Mouse (Mus musculus) lung, embryonic 15.5 days (tissue): ENCODE data around the gene Rassf4. TPM values are rescaled to one million over a fixed set of nuclear protein-coding genes. Genes with fewer than 3 reads are reported as not detected.

ENCODE experiments used
- ATAC-seq: fragments of 200-750 bp; cut with Nextera tagmentation; 2 replicates; pipeline ENCODE4 v1.8.0; 2017; ENCODE audit warnings: moderate number of reproducible peaks, borderline replicate concordance; ENCODE audit not compliant: low FRiP score, low TSS enrichment; ENCODE audit errors: extremely low read depth
- H3K27ac ChIP-seq: fragments of 300-500 bp; sonication (generic); 2 replicates; pipeline ENCODE4 v1.5.1; 2015; ENCODE audit warnings: moderate library complexity, mild to moderate bottlenecking, inconsistent platforms
- H3K27me3 ChIP-seq: fragments of 300-500 bp; sonication (generic); 2 replicates; pipeline ENCODE4 v1.6.1; 2015; ENCODE audit warnings: inconsistent platforms
- H3K36me3 ChIP-seq: fragments of 300-500 bp; sonication (generic); 2 replicates; pipeline ENCODE4 v1.6.1; 2015; ENCODE audit warnings: inconsistent platforms
- H3K4me1 ChIP-seq: fragments of 300-500 bp; sonication (generic); 2 replicates; pipeline ENCODE4 v1.6.1; 2015; ENCODE audit warnings: inconsistent platforms
- H3K4me2 ChIP-seq: fragments of 300-500 bp; sonication (generic); 2 replicates; pipeline ENCODE4 v1.6.1; 2015; ENCODE audit warnings: inconsistent platforms, mild to moderate bottlenecking, moderate library complexity
- H3K4me3 ChIP-seq: fragments of 300-500 bp; sonication (generic); 2 replicates; pipeline ENCODE4 v1.5.1; 2015; ENCODE audit warnings: mild to moderate bottlenecking, inconsistent platforms
- H3K9ac ChIP-seq: fragments of 300-500 bp; sonication (generic); 2 replicates; pipeline ENCODE4 v1.6.1; 2015; ENCODE audit warnings: inconsistent platforms
- H3K9me3 ChIP-seq: fragments of 300-500 bp; sonication (generic); 2 replicates; pipeline ENCODE4 v1.6.1; 2016; ENCODE audit warnings: inconsistent platforms
- WGBS: fragments of 180-500 bp; shearing (Covaris S2); methylation state at CpG from one replicate; pipeline ENCODE4 v1.1.7; 2015; 5-methylcytosine and 5-hydroxymethylcytosine counted together
- polyA plus RNA-seq: library from polyadenylated mRNA; unstranded; fragments of >200 nt; fragmentation: Nextera tagmentation; extraction: Ambion mirVana; gene quantifications from 2 replicates; pipeline ENCODE4 v1.2.1, GENCODE M21; 2015

Gene Rassf4
- polyA plus RNA-seq, 1 experiment from 2014 or later = 6.0 TPM

DNA sequence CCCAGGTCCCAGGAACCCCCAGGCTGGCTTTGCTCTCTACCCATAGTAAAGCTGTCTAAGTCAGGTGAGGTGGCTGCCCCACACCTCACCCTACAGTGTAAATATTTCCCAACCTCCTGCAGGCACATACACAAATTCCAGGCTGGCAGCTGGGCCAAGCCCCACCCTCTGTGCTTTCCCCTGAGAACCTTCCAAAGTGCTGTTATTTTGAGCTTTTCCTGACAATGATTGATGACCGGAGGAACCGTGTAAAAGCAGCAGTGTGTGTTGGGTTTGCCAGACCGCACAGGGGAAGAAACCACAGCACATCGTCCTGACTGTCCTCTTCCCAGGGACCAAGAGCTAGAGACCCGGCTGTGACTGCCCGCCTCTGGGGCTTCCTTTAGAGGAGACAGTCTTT, 23.3 kb downstream of the Rassf4 start, which contains the start of gene Depp1:
Gene Depp1 (plus strand): TSS at position 204 of the 400 bp plus-strand sequence.
- Histone ChIP-seq H3K9ac (peak within 1 kb of the TSS; percentile 22; the same call in 1 of the 2 replicates), H3K36me3 (no peaks in the 10 kb centered on the region), H3K4me3 (peak within 1 kb of the TSS; percentile 29), H3K27me3 (no peaks in the 10 kb centered on the region), H3K27ac (peak within 1 kb of the TSS; percentile 79), H3K4me2 (peak within 1 kb of the TSS; percentile 47), H3K4me1 (peaks cover 15% of the 10 kb centered on the region; the same call in 1 of the 2 replicates), H3K9me3 (no peaks in the 10 kb centered on the region)
- peak; percentile 88 for ATAC-seq
- 9% methylated on average over 6 of the region's 6 CpGs for WGBS

GRCm38 (mm10) chr6:116649811-116650210, 23.9 kb downstream of the Rassf4 start:
- peaks cover 15% of the 10 kb centered on the region; the same call in 1 of the 2 replicates for H3K4me1 ChIP-seq
- H3K27ac ChIP-seq = peak overlapping the region; percentile 60
- no peaks in the 10 kb centered on the region for H3K36me3 ChIP-seq
- WGBS = 57% methylated on average over 7 of the region's 7 CpGs
- no peak overlapping the region for H3K9ac ChIP-seq
- H3K4me3 ChIP-seq = no peak overlapping the region
- H3K9me3 ChIP-seq = no peaks in the 10 kb centered on the region
- no peak for ATAC-seq
- no peak overlapping the region for H3K4me2 ChIP-seq
- H3K27me3 ChIP-seq = no peaks in the 10 kb centered on the region

- H3K9ac ChIP-seq = no peak overlapping the region
- 75% methylated on average over 12 of the region's 12 CpGs for WGBS
- no peaks in the 10 kb centered on the region for H3K36me3 ChIP-seq
- no peak overlapping the region for H3K27ac ChIP-seq
- H3K4me2 ChIP-seq = no peak overlapping the region
- no peaks in the 10 kb centered on the region for H3K9me3 ChIP-seq
- peaks cover 15% of the 10 kb centered on the region; the same call in 1 of the 2 replicates for H3K4me1 ChIP-seq
- ATAC-seq = no peak
- H3K4me3 ChIP-seq = no peak overlapping the region
- H3K27me3 ChIP-seq = no peaks in the 10 kb centered on the region
These were observed 26.0 kb downstream of the Rassf4 start for GRCm38 (mm10) chr6:116647763-116648162.

- no peak overlapping the region for H3K9ac ChIP-seq
- H3K9me3 ChIP-seq = no peaks in the 10 kb centered on the region
- no peaks in the 10 kb centered on the region for H3K36me3 ChIP-seq
- H3K27ac ChIP-seq = peak overlapping the region; percentile 30
- WGBS = 57% methylated on average over 3 of the region's 3 CpGs
- no peak overlapping the region for H3K4me3 ChIP-seq
- ATAC-seq = peak; percentile 58; the same call in 1 of the 2 replicates
- no peaks in the 10 kb centered on the region for H3K4me1 ChIP-seq
- H3K4me2 ChIP-seq = no peak overlapping the region
- no peaks in the 10 kb centered on the region for H3K27me3 ChIP-seq
These were observed 29.4 kb downstream of the Rassf4 start for GRCm38 (mm10) chr6:116644335-116644734.

- no peak overlapping the region for H3K4me3 ChIP-seq
- peak overlapping the region; percentile 8; the same call in 1 of the 2 replicates for H3K27ac ChIP-seq
- ATAC-seq = no peak
- no peak overlapping the region for H3K4me2 ChIP-seq
- no peaks in the 10 kb centered on the region for H3K9me3 ChIP-seq
- H3K9ac ChIP-seq = no peak overlapping the region
- no peaks in the 10 kb centered on the region for H3K4me1 ChIP-seq
- WGBS = 42% methylated on average over 4 of the region's 4 CpGs
- no peaks in the 10 kb centered on the region for H3K27me3 ChIP-seq
- H3K36me3 ChIP-seq = no peaks in the 10 kb centered on the region
These were observed 29.9 kb downstream of the Rassf4 start for GRCm38 (mm10) chr6:116643881-116644280.

DNA sequence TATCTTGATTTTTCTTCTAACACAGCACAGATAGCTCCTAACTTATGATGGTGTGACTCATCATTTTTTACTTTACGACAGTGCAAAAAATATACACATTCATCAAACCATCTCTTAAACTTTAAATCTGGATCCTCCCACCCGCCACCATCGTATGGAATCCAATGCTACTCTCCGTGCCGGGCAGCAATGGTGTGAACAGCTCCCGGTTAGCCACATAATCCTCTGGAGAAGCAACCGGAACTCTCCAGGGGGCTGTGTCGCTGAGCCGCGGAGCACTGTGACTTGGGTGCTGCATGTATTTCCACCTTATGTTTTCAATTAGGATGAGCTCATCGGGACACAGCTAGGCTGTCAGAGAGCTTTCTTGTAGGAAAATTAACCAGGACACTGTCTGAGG, 30.8 kb downstream of the Rassf4 start:
- Histone ChIP-seq H3K27ac (no peak overlapping the region), H3K9ac (no peak overlapping the region), H3K4me3 (no peak overlapping the region), H3K4me2 (no peak overlapping the region), H3K36me3 (no peaks in the 10 kb centered on the region), H3K9me3 (no peaks in the 10 kb centered on the region), H3K27me3 (no peaks in the 10 kb centered on the region), H3K4me1 (no peaks in the 10 kb centered on the region)
- 75% methylated on average over 11 of the region's 11 CpGs for WGBS
- no peak for ATAC-seq

GRCm38 (mm10) chr6:116639663-116640062, 34.1 kb downstream of the Rassf4 start:
- no peaks in the 10 kb centered on the region for H3K27me3 ChIP-seq
- H3K4me3 ChIP-seq = no peak overlapping the region
- peaks cover 10% of the 10 kb centered on the region for H3K4me1 ChIP-seq
- 52% methylated on average over 2 of the region's 2 CpGs for WGBS
- peak overlapping the region; percentile 13; the same call in 1 of the 2 replicates for H3K27ac ChIP-seq
- H3K4me2 ChIP-seq = no peak overlapping the region
- H3K36me3 ChIP-seq = no peaks in the 10 kb centered on the region
- no peak overlapping the region for H3K9ac ChIP-seq
- no peaks in the 10 kb centered on the region for H3K9me3 ChIP-seq
- ATAC-seq = no peak

GRCm38 (mm10) chr6:116638871-116639270, 34.9 kb downstream of the Rassf4 start:
- H3K27ac ChIP-seq = no peak overlapping the region
- no peaks in the 10 kb centered on the region for H3K27me3 ChIP-seq
- no peaks in the 10 kb centered on the region for H3K36me3 ChIP-seq
- H3K4me2 ChIP-seq = no peak overlapping the region
- WGBS = 83% methylated on average over 2 of the region's 2 CpGs
- no peak overlapping the region for H3K4me3 ChIP-seq
- peaks cover 12% of the 10 kb centered on the region for H3K4me1 ChIP-seq
- no peak overlapping the region for H3K9ac ChIP-seq
- no peaks in the 10 kb centered on the region for H3K9me3 ChIP-seq
- no peak for ATAC-seq

DNA sequence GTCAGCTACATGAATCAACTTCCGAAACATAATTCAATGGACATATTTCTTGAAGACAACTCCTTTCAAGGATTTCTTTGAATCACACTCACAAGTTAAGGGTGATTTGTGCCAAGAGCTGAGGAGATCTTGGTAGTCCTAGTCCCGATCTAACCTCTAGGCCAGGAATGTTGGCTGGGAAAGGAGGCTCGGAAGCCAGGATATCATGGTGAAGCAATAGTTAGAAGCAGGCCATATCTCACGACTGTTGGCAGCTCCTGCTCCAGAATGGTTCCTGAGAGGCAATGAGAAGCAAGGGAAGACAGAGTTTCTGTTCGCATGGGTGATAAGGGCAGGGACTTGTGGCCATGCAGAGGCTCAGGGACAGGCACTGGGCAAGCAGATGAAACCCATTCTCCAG, 36.3 kb downstream of the Rassf4 start:
- Histone ChIP-seq H3K27ac (no peak overlapping the region), H3K4me2 (no peak overlapping the region), H3K27me3 (no peaks in the 10 kb centered on the region), H3K9ac (no peak overlapping the region), H3K36me3 (no peaks in the 10 kb centered on the region), H3K4me3 (no peak overlapping the region), H3K4me1 (peaks cover 12% of the 10 kb centered on the region), H3K9me3 (no peaks in the 10 kb centered on the region)
- 74% methylated on average over 5 of the region's 5 CpGs for WGBS
- no peak for ATAC-seq

GRCm38 (mm10) chr6:116636581-116637235, 37.0 kb downstream of the Rassf4 start:
- H3K4me1 ChIP-seq = peaks cover 12% of the 10 kb centered on the region
- WGBS = 71% methylated on average over 9 of the region's 9 CpGs

DNA sequence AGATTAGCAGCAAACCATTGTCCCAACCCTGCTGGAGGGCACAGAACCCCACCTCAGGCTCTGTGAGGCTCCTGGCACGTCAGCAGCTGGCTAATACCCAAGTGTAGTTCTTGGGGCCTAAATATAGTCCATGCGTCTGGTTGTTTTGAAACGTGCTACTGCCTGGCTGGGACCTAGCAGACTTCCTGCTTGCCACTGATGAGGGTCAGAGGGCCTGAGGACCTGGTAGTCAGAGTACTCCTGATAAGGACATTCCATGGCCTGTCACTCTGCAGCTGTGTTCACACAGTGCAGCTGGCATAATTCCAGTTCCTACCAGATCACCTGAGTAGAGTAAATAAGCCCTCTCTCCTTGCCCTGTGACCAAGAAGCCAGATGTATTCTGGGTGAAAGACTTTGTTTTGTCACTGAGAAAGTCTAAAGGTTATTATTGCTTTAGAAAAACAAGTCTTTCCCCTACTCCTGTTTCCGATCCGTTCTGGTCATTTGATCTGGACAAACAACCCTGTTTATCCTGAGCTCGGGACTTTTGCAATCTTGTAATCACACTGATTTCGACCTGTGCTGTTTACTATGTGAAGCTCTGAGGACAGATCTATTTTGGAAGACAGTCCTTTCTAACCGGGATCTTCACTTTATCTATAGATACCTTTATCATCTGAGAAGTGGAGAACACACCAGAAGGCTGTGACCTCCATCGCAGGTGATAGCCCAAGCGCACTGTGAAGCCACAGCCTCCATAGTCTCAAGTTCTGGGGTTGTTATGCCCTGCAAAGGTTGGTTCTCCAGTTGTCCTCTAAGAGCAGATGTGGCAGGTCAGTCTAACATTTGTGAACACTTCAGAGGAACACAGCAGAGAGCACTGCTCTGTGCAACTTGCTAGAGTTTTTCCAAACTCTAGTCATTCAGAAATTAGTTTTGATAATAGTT, 38.2 kb downstream of the Rassf4 start:
- WGBS = 29% methylated on average over 10 of the region's 10 CpGs
- Histone ChIP-seq H3K9me3 (no peaks in the 10 kb centered on the region), H3K36me3 (no peaks in the 10 kb centered on the region), H3K27ac (peak overlapping the region; percentile 83), H3K4me2 (no peak overlapping the region), H3K9ac (no peak overlapping the region), H3K4me3 (no peak overlapping the region), H3K4me1 (peaks cover 12% of the 10 kb centered on the region), H3K27me3 (no peaks in the 10 kb centered on the region)
- ATAC-seq = peak; percentile 92

More at GRCm38 (mm10) chr6:116636581-116637235, 37.0 kb downstream of the Rassf4 start:
- no peaks in the 10 kb centered on the region for H3K27me3 ChIP-seq
- no peak for ATAC-seq
- H3K4me3 ChIP-seq = no peak overlapping the region
- no peak overlapping the region for H3K9ac ChIP-seq
- no peaks in the 10 kb centered on the region for H3K36me3 ChIP-seq
- no peak overlapping the region for H3K27ac ChIP-seq
- H3K9me3 ChIP-seq = no peaks in the 10 kb centered on the region
- H3K4me2 ChIP-seq = no peak overlapping the region
